Mouse (Mus musculus): Measurements from ENCODE around the gene Npvf. TPM values are rescaled to one million over a fixed set of nuclear protein-coding genes. Genes with fewer than 3 reads are reported as not detected.

Gene Npvf
- total and polyA plus RNA-seq, 3 experiments: not detected

DNA sequence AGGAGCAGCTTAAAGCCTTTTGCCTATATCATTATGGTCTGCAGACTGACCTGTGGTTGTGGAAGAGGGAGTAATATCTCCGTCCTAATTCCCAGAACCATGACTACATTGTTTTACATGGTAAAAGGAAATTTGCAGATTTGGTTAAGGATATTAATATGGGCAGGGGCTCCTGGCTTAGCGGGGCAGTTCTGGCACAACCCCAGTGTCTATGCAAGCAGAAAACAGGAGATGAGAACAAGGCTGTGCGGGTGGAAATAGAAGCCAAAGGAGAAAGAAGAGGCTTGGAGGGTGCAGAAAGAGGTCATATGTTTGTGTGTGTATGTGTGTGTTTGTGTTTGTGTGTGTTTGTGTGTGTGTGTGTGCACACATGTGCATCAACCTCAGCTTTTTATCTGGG, 17.0 kb upstream of the Npvf start:
- no peak overlapping the region for H3K9ac ChIP-seq (ENCODE audit: control insufficient read depth, low read depth, low read length, poor library complexity, severe bottlenecking)
- no peak for DNase-seq (ENCODE audit: low read depth, low spot score)
- H3K27ac ChIP-seq (ENCODE audit: control insufficient read depth, low read depth, low read length): no peak overlapping the region
- no peaks in the 10 kb centered on the region for H3K9me3 ChIP-seq (replicated peaks; ENCODE audit: insufficient read depth, low read length)
- H3K4me1 ChIP-seq (ENCODE audit: control insufficient read depth in 1 of 2, insufficient read depth in 2 of 2, low read length in 2 of 2): no peaks in the 10 kb centered on the region
- no peak for TF ChIP-seq RCOR1 (IDR thresholded peaks at IDR 0.05; ENCODE audit: low read depth, low read length)
- no peak for TF ChIP-seq GABPA (IDR thresholded peaks at IDR 0.05; ENCODE audit: low read depth, low read length)
- no peak for TF ChIP-seq CHD2 (IDR thresholded peaks at IDR 0.05; ENCODE audit: low read length)
- no peak for TF ChIP-seq MYC (IDR thresholded peaks at IDR 0.05; ENCODE audit: low read depth, low read length)
- no peak for TF ChIP-seq ZMIZ1 (IDR thresholded peaks at IDR 0.05; ENCODE audit: low read depth, low read length)
- no peak for TF ChIP-seq EP300 (IDR thresholded peaks at IDR 0.05; ENCODE audit: low read depth in 1 of 2, low read length in 2 of 2)
- TF ChIP-seq POLR2A (IDR thresholded peaks at IDR 0.05; ENCODE audit: control insufficient read depth in 1 of 2, insufficient read depth in 1 of 2, low read depth in 1 of 2, low read length in 2 of 2, poor library complexity in 1 of 2): no peak
- TF ChIP-seq MEF2A (IDR thresholded peaks at IDR 0.05; ENCODE audit: extremely low read depth, insufficient replicate concordance, low read depth, low read length, poor library complexity, severe bottlenecking): no peak
- TF ChIP-seq ZC3H11A (IDR thresholded peaks at IDR 0.05; ENCODE audit: low read depth, low read length): no peak
- no peak for TF ChIP-seq HCFC1 (IDR thresholded peaks at IDR 0.05; ENCODE audit: low read depth, low read length)
- TF ChIP-seq TBP (IDR thresholded peaks at IDR 0.05; ENCODE audit: low read depth, low read length): no peak
- TF ChIP-seq CHD1 (IDR thresholded peaks at IDR 0.05; ENCODE audit: low read depth, low read length): no peak
- TF ChIP-seq ZNF384 (IDR thresholded peaks at IDR 0.05; ENCODE audit: low read depth, low read length): no peak
- H3K27me3 ChIP-seq (ENCODE audit: control insufficient read depth in 1 of 2, insufficient read depth in 2 of 2, low read length in 2 of 2): no peaks in the 10 kb centered on the region
- H3K4me3 ChIP-seq (ENCODE audit: control insufficient read depth in 1 of 2, insufficient read depth in 1 of 2, low read depth in 2 of 2, low read length in 2 of 2): no peak overlapping the region
- no peaks in the 10 kb centered on the region for H3K79me2 ChIP-seq (ENCODE audit: control insufficient read depth, insufficient read depth, low read length, poor library complexity)
- H3K36me3 ChIP-seq (ENCODE audit: control insufficient read depth in 1 of 2, insufficient read depth in 2 of 2, low read length in 2 of 2): no peaks in the 10 kb centered on the region

DNA sequence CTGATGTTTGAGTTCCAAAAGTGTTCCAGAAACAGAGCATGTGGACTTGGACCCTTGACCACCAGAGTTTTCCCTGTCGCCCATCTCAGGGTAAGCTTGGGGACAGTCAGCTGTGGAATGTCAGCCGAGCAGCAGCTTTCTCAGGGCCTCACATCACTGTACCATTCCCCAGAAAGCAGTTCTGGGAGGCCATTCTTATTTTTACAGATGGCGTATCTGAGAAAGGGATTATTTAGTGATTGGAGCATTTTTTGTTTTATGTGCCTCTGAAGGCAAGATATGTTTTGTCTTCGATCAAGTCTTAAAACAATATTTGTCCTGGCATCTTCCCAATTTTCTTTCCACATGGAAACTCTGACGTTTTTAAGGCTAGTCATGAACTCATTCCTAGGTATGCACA, 12.7 kb upstream of the Npvf start:
- Histone ChIP-seq H3K4me1 (ENCODE audit: control insufficient read depth in 1 of 2, insufficient read depth in 2 of 2, low read length in 2 of 2) (no peaks in the 10 kb centered on the region), H3K27me3 (ENCODE audit: control insufficient read depth in 1 of 2, insufficient read depth in 2 of 2, low read length in 2 of 2) (no peaks in the 10 kb centered on the region; a peak in 1 of 4 replicates), H3K9me3 (replicated peaks; ENCODE audit: insufficient read depth, low read length) (no peaks in the 10 kb centered on the region), H3K79me2 (ENCODE audit: control insufficient read depth, insufficient read depth, low read length, poor library complexity) (no peaks in the 10 kb centered on the region), H3K36me3 (ENCODE audit: control insufficient read depth in 1 of 2, insufficient read depth in 2 of 2, low read length in 2 of 2) (no peaks in the 10 kb centered on the region), H3K4me3 (ENCODE audit: control insufficient read depth in 1 of 2, insufficient read depth in 1 of 2, low read depth in 2 of 2, low read length in 2 of 2) (no peak overlapping the region), H3K9ac (ENCODE audit: control insufficient read depth, low read depth, low read length, poor library complexity, severe bottlenecking) (no peak overlapping the region), H3K27ac (ENCODE audit: control insufficient read depth, low read depth, low read length) (no peak overlapping the region)
- no peak for TF ChIP-seq GABPA (IDR thresholded peaks at IDR 0.05; ENCODE audit: low read depth, low read length)
- TF ChIP-seq USF2 (IDR thresholded peaks at IDR 0.05; ENCODE audit: borderline replicate concordance in 1 of 2, insufficient read depth in 1 of 2, low read depth in 1 of 2, low read length in 2 of 2): no peak
- no peak for TF ChIP-seq KAT2A (conservative IDR thresholded peaks at IDR 0.05; ENCODE audit: low read depth, low read length)
- no peak for TF ChIP-seq CTCF (IDR thresholded peaks at IDR 0.05 in 2 of 3, conservative IDR thresholded peaks at IDR 0.05 in 1 of 3; ENCODE audit: control insufficient read depth in 1 of 3, insufficient read depth in 1 of 3, low read depth in 2 of 3, low read length in 3 of 3, poor library complexity in 1 of 3, severe bottlenecking in 1 of 3)
- TF ChIP-seq ZMIZ1 (IDR thresholded peaks at IDR 0.05; ENCODE audit: low read depth, low read length): no peak
- DNase-seq (ENCODE audit: low read depth, low spot score): no peak

All from MEL (cell line).